Mouse (Mus musculus) hindbrain, embryonic 16.5 days (tissue): ENCODE measurements around the gene Il2rb. TPM values are rescaled to one million over a fixed set of nuclear protein-coding genes. Genes with fewer than 3 reads are reported as not detected.

Source experiments
- ATAC-seq: fragments of 200-750 bp; cut with Nextera tagmentation; 2 replicates; pipeline ENCODE4 v1.8.0; 2017; ENCODE audit warnings: moderate TSS enrichment, moderate library complexity
- H3K27ac ChIP-seq: fragments of 300-500 bp; sonication (generic); 2 replicates; pipeline ENCODE4 v1.5.1; 2014; ENCODE audit warnings: low read depth, mild to moderate bottlenecking, control low read depth, low read length, moderate library complexity
- H3K27me3 ChIP-seq: fragments of 300-500 bp; sonication (generic); replicated peaks from 2 replicates; pipeline ENCODE4 v1.6.1; 2014; ENCODE audit warnings: low read length; ENCODE audit not compliant: control insufficient read depth, insufficient read depth
- H3K36me3 ChIP-seq: fragments of 300-500 bp; sonication (generic); 2 replicates; pipeline ENCODE4 v1.6.1; 2014; ENCODE audit warnings: mild to moderate bottlenecking, low read length, moderate library complexity, mixed read lengths; ENCODE audit not compliant: control insufficient read depth, insufficient read depth
- H3K4me1 ChIP-seq: fragments of 300-500 bp; sonication (generic); 2 replicates; pipeline ENCODE4 v1.6.1; 2014; ENCODE audit warnings: low read depth, low read length; ENCODE audit not compliant: control insufficient read depth, insufficient read depth
- H3K4me2 ChIP-seq: fragments of 300-500 bp; sonication (generic); 2 replicates; pipeline ENCODE4 v1.6.1; 2014; ENCODE audit warnings: mild to moderate bottlenecking, low read length, control low read depth, moderate library complexity
- H3K4me3 ChIP-seq: fragments of 300-500 bp; sonication (generic); 2 replicates; pipeline ENCODE4 v1.5.1; 2014; ENCODE audit warnings: mild to moderate bottlenecking, low read length, control low read depth, moderate library complexity
- H3K9ac ChIP-seq: fragments of 300-500 bp; sonication (generic); 2 replicates; pipeline ENCODE4 v1.6.1; 2014; ENCODE audit warnings: low read depth, mild to moderate bottlenecking, control low read depth, low read length, moderate library complexity
- H3K9me3 ChIP-seq: fragments of 300-500 bp; sonication (generic); 2 replicates; pipeline ENCODE4 v1.6.1; 2014; ENCODE audit warnings: mild to moderate bottlenecking, low read length, moderate library complexity; ENCODE audit not compliant: control insufficient read depth
- WGBS: fragments of 180-500 bp; shearing (Covaris S2); extraction: QIAGEN DNeasy Blood & Tissue Kit; methylation state at CpG from one replicate; pipeline ENCODE4 v1.1.7; 2014; 5-methylcytosine and 5-hydroxymethylcytosine counted together
- polyA plus RNA-seq: library from polyadenylated mRNA; unstranded; fragments of >200 nt; fragmentation: Nextera tagmentation; extraction: Ambion mirVana; gene quantifications from 2 replicates; pipeline ENCODE4 v1.2.1, GENCODE M21; 2015

Gene Il2rb
- polyA plus RNA-seq, 1 experiment from 2014 or later, result 0.26 TPM

DNA sequence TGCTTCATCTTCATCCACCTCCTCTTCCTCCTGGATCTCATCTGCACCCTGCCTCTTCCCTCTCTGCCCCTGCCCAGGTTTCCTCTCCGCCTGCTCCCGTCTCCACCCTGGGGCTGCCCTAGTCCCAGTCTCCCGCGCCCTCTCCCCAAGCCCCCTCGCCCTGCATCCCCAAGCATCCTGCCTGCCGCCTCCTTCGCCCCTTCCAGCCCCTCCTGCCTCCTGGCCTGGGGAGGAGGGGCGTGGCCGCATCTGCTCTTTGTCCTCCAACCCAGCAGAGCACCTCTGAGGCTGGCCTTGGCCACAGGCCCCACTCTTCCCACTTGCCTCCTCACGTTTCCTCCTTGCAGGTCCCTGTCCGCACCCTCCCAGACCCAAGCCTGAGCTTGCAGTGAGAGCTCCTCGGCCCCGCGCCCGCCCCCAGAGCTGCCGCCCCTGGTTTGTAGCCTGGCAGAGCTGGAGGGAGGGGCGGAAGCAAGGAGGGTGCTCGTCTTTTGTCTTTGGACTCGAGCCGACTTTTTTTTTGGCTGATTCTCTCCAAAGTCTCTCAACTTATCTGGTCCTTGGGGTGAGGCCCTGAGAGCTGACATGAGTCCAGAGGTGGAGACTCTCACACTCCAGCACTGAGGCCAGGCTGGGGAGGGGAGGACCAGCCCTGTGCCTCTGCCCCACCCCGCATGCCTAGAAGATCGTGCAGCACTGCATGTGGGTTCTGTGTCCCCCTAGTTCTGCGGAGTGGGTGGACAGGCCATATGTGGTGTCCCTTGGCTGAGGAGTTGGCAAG, 57.6 kb downstream of the Il2rb start:
- peak overlapping the region; percentile 46 for H3K9ac ChIP-seq
- H3K9me3 ChIP-seq, result no peaks in the 10 kb centered on the region
- peak overlapping the region; percentile 52 for H3K4me2 ChIP-seq
- H3K27ac ChIP-seq, result peak overlapping the region; percentile 59; the same call in 1 of the 2 replicates
- peaks cover 16% of the 10 kb centered on the region for H3K4me1 ChIP-seq
- no peak for ATAC-seq
- H3K27me3 ChIP-seq, result no peaks in the 10 kb centered on the region; the same call in 1 of the 2 replicates
- H3K4me3 ChIP-seq, result peak overlapping the region; percentile 9; the same call in 1 of the 2 replicates
- WGBS, result 19% methylated on average over 23 of the region's 23 CpGs
- peaks cover 20% of the 10 kb centered on the region for H3K36me3 ChIP-seq

DNA sequence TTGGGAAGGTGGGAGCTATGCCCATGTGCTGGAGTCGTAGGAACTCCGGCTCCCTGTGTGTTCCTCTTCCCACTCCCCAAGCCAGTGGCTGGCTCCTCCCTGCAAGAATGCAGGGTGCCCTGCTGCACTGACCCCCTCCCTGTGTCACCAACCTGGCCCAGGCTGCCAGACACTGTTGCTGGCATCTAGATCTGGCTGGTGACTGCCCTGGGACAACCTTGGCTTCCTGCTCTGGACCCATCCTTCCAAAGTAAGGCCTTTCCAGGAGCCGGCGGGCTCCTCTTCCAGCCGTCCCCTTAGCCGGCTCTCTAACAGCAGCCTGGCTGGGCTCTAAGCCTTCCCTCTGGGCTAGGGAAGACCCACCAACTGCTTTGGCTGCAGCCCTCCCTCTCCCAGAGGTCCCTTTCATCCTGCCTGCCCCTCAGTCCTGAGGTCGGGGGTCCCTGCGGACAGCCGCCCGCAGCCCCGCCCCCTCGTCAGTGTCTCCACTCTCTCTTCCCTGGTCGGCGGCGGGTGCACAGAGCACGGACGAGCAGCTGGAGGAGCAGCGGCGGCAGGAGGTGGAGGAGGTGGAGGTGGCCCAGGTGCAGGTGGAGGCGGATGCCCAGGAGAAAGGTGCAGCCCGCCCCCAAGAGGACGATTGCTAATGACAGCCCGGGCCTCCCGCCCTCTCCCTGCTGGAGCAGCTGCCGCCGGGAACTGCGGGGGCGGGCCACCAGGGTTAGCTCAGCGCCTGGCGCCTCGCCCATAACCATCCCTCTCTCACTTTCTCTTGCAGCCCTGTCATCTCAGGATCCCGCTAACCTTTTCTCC, 58.5 kb downstream of the Il2rb start:
- Histone ChIP-seq H3K4me2 (peak overlapping the region; percentile 52), H3K9ac (peak overlapping the region; percentile 61), H3K36me3 (peaks cover 21% of the 10 kb centered on the region), H3K4me1 (peaks cover 16% of the 10 kb centered on the region), H3K4me3 (peak overlapping the region; percentile 9; the same call in 1 of the 2 replicates), H3K27me3 (no peaks in the 10 kb centered on the region; the same call in 1 of the 2 replicates), H3K27ac (peak overlapping the region; percentile 68), H3K9me3 (no peaks in the 10 kb centered on the region)
- 13% methylated on average over 25 of the region's 32 CpGs for WGBS
- peak; percentile 34 for ATAC-seq

DNA sequence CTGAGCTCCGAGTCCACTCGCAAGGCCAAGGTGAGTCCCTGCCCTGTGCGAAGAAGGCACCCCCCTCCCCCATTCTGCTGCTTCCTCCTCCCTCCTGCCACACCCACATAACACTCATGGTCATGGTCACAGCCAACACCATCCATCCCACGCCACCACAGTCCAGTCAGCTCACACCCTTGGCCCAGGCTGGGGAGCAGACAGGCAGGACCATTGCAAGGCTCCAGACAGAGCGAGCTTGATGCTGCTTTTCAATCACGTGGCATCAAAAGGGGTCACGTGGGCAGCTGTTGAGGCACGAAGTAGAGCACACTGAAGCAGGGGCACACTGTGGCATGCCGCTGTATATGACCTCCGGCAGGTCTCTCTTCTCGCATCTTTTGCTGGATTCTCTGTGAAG, 59.4 kb downstream of the Il2rb start:
- WGBS, result 74% methylated on average over 11 of the region's 11 CpGs
- H3K9ac ChIP-seq, result no peak overlapping the region

DNA sequence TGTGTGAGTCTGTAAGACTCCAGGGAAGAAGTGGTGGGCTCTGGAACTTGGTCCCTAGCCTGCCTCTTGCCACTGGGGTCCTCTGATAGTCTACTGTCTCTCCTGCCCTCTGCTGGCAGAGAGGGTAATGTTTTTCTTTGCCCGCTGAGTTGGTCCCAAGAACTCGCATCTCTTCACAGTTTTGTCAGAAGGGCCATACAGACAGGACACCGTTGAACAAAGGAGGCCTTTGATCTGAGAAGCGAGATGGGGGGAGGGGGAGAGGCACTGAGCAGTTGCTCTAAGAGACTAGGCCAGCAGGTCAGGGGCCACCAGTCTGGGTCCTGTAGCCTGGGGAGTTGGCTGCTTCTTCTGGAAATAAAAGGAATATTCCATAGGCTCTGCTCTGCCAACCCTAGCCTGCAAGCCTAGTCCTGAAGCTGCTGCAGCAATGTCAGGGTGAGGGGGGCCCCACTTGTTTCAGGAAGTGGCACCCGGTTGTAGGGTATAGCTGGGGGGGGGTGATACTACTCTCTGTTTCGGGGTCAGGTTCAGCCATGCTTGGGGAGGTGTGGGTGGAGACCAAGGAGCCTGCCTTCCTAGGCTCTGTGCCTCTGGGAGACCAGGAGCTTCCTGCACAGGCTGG, 60.1 kb downstream of the Il2rb start:
- 25% methylated on average over 6 of the region's 6 CpGs for WGBS
- no peak overlapping the region for H3K27ac ChIP-seq
- no peak overlapping the region for H3K4me2 ChIP-seq
- no peak overlapping the region for H3K9ac ChIP-seq
- H3K4me1 ChIP-seq, result peaks cover 20% of the 10 kb centered on the region
- H3K4me3 ChIP-seq, result no peak overlapping the region
- H3K9me3 ChIP-seq, result no peaks in the 10 kb centered on the region
- peaks cover 21% of the 10 kb centered on the region for H3K36me3 ChIP-seq
- H3K27me3 ChIP-seq, result no peaks in the 10 kb centered on the region; the same call in 1 of the 2 replicates
- ATAC-seq, result no peak

More for the DNA sequence above, 59.4 kb downstream of the Il2rb start:
- H3K9me3 ChIP-seq, result no peaks in the 10 kb centered on the region
- no peak overlapping the region for H3K4me3 ChIP-seq
- no peak overlapping the region for H3K4me2 ChIP-seq
- ATAC-seq, result no peak
- peaks cover 16% of the 10 kb centered on the region for H3K4me1 ChIP-seq
- H3K27me3 ChIP-seq, result no peaks in the 10 kb centered on the region; the same call in 1 of the 2 replicates
- H3K36me3 ChIP-seq, result peaks cover 21% of the 10 kb centered on the region
- H3K27ac ChIP-seq, result no peak overlapping the region

DNA sequence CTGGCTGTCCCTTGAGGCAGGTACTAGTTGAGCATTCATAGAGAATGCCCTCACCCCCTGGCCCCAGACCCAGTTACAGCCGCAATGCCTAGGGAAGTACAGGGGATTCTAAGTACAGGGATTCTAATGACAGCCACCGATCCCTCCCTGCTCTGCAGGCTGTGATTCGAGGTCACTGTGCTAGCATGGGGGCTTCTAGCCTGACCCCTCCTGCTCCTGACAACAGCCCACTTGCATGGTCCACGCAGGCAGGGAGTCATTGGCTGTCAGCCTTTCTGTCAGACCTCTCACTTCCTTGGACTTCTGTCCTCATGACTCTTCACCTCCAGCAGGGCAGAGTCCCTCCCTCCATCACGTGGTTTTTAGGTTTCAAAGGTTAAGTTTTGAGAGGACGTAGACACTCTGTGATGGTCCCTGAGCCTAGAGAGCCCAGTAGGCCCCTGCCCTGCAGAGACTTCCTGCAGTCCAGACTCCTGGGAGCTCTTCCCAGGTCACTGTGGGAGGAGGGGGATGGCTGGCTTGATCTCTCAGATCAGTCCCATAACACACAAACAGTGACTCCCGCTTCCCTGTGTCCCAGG, 63.4 kb downstream of the Il2rb start:
- no peak for ATAC-seq

DNA sequence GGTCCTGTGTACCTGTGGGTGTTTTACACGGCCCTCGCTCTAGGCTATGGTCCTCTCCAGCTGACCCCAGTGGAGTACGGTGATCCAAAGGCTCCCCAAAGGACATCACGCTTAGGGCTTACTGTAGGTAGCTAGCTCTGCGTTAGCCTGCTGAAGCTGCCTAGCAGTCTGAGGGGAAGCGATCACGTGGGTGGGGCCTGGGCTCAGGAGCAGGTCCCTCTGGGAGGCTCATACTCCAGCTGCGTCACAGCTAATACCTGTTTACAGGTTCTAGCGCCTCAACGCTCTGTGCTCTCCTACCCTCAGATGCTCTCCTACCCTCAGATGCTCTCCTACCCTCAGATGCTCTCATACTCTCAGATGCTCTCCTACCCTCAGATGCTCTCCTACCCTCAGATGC, 64.2 kb downstream of the Il2rb start:
- no peak overlapping the region for H3K27ac ChIP-seq
- no peak overlapping the region for H3K4me3 ChIP-seq

More for the DNA sequence above, 63.4 kb downstream of the Il2rb start:
- H3K27ac ChIP-seq, result no peak overlapping the region
- no peak overlapping the region for H3K4me3 ChIP-seq
- peaks cover 21% of the 10 kb centered on the region for H3K36me3 ChIP-seq
- no peaks in the 10 kb centered on the region for H3K9me3 ChIP-seq
- H3K27me3 ChIP-seq, result no peaks in the 10 kb centered on the region; the same call in 1 of the 2 replicates
- no peak overlapping the region for H3K4me2 ChIP-seq
- WGBS, result 85% methylated on average over 7 of the region's 7 CpGs
- peaks cover 22% of the 10 kb centered on the region for H3K4me1 ChIP-seq
- H3K9ac ChIP-seq, result no peak overlapping the region

DNA sequence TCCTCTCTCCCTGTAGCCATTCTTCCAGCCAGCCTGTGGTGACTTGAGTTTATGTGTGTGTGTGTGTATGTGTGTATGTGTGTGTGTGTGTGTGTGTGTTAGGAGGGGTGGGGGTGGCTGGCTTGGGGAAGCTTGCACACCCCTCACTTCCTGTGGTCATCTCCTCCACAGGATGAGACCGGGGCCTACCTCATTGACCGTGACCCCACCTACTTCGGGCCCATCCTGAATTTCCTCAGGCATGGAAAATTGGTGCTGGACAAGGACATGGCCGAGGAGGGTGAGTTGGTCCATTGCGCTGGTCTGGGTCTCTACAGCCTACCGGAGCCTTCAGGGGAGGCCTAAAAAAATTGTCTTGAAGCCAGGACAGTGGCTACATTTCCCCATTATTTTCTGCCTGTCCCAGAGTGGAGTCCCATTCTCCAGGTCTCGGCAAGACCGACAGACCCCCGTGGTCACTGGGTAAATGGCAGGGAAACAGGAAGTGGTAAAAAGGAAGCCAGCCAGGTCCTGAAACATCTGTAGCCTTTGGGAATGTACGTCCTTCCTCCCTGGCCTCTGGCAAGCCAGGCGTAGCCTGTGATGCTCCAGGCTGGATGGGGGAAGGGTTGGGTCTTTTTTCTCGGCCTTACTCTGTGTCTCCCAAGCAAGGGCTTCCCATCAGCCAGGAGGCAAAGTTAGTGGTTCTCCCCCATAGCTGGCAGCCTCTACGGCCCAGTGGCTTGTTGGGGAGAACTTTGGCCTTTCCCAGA, 65.0 kb downstream of the Il2rb start:
- Histone ChIP-seq H3K4me1 (peaks cover 13% of the 10 kb centered on the region), H3K36me3 (peaks cover 14% of the 10 kb centered on the region), H3K4me2 (peak overlapping the region; percentile 79), H3K27me3 (no peaks in the 10 kb centered on the region), H3K9me3 (no peaks in the 10 kb centered on the region), H3K27ac (no peak overlapping the region; the same call in 1 of the 2 replicates), H3K4me3 (peak overlapping the region; percentile 81), H3K9ac (peak overlapping the region; percentile 89)
- WGBS, result 79% methylated on average over 13 of the region's 13 CpGs
- no peak for ATAC-seq

More for the DNA sequence above, 64.2 kb downstream of the Il2rb start:
- Histone ChIP-seq H3K4me2 (no peak overlapping the region), H3K36me3 (peaks cover 19% of the 10 kb centered on the region), H3K9me3 (no peaks in the 10 kb centered on the region), H3K4me1 (peaks cover 15% of the 10 kb centered on the region), H3K27me3 (no peaks in the 10 kb centered on the region), H3K9ac (no peak overlapping the region)
- ATAC-seq, result no peak
- 90% methylated on average over 10 of the region's 10 CpGs for WGBS
